Mouse (Mus musculus) liver, embryonic 12.5 days (tissue): ENCODE data around the gene Gm4881. TPM values are rescaled to one million over a fixed set of nuclear protein-coding genes. Genes with fewer than 3 reads are reported as not detected.

Source experiments
- microRNA-seq: library from miRNA; unstranded; fragments of <30 nt; microRNA quantifications from one replicate; pipeline ENCODE4, GENCODE M21; 2017
- polyA plus RNA-seq: library from polyadenylated mRNA; unstranded; fragments of >200 nt; fragmentation: Nextera tagmentation; extraction: Ambion mirVana; gene quantifications from 2 replicates; pipeline ENCODE4 v1.2.1, GENCODE M21; 2016

Gene Gm4881
- polyA plus RNA-seq, 1 experiment from 2014 or later = not detected

Small RNAs within 50 kb of the gene (microRNA-seq; reads per million reads assigned to microRNA genes)
- gene Mir7046 = 1.1 reads per million
- gene Mir7047 = not detected

Other genes with a start within 250 kb of the Gm4881 start
- gene BC049730, start 235.3 kb downstream of the Gm4881 start, polyA plus RNA-seq = not detected in 2 replicates
- gene Gm4763, start 217.6 kb downstream of the Gm4881 start, polyA plus RNA-seq = not detected in 2 replicates
- gene Cd177, start 184.2 kb downstream of the Gm4881 start, polyA plus RNA-seq = 0.55 and 0.93 TPM in 2 replicates
- 0.30 and 0.42 TPM in 2 replicates for gene Ceacam10, start 167.3 kb downstream of the Gm4881 start, polyA plus RNA-seq
- gene Gm9844, start 82.3 kb downstream of the Gm4881 start, polyA plus RNA-seq = 3.0 and 3.4 TPM in 2 replicates
- not detected in 2 replicates for gene Lypd4, start 74.6 kb downstream of the Gm4881 start, polyA plus RNA-seq
- gene Dmrtc2, start 74.4 kb downstream of the Gm4881 start, polyA plus RNA-seq = not detected in 2 replicates
- gene Rps19, start 60.1 kb downstream of the Gm4881 start, polyA plus RNA-seq = 1,803 and 1,813 TPM in 2 replicates
- 0.12 TPM in 1 of 2 replicates, not detected in the other for gene Cd79a, start 47.1 kb downstream of the Gm4881 start, polyA plus RNA-seq
- gene Arhgef1, start 41.6 kb downstream of the Gm4881 start, polyA plus RNA-seq = 71.9 and 80.4 TPM in 2 replicates
- gene Rabac1, start 28.3 kb upstream of the Gm4881 start, polyA plus RNA-seq = 63.4 and 67.4 TPM in 2 replicates
- gene Atp1a3, start 61.5 kb upstream of the Gm4881 start, polyA plus RNA-seq = 0.45 and 0.50 TPM in 2 replicates
- gene Grik5, start 127.9 kb upstream of the Gm4881 start, polyA plus RNA-seq = 2.5 and 3.0 TPM in 2 replicates
- gene Zfp574, start 128.1 kb upstream of the Gm4881 start, polyA plus RNA-seq = 14.4 and 15.7 TPM in 2 replicates
- gene Pou2f2, start 235.2 kb upstream of the Gm4881 start, polyA plus RNA-seq = 1.9 TPM in 2 replicates